Mouse (Mus musculus): ENCODE measurements around the gene Entpd6.

The Entpd6 gene

DNA sequence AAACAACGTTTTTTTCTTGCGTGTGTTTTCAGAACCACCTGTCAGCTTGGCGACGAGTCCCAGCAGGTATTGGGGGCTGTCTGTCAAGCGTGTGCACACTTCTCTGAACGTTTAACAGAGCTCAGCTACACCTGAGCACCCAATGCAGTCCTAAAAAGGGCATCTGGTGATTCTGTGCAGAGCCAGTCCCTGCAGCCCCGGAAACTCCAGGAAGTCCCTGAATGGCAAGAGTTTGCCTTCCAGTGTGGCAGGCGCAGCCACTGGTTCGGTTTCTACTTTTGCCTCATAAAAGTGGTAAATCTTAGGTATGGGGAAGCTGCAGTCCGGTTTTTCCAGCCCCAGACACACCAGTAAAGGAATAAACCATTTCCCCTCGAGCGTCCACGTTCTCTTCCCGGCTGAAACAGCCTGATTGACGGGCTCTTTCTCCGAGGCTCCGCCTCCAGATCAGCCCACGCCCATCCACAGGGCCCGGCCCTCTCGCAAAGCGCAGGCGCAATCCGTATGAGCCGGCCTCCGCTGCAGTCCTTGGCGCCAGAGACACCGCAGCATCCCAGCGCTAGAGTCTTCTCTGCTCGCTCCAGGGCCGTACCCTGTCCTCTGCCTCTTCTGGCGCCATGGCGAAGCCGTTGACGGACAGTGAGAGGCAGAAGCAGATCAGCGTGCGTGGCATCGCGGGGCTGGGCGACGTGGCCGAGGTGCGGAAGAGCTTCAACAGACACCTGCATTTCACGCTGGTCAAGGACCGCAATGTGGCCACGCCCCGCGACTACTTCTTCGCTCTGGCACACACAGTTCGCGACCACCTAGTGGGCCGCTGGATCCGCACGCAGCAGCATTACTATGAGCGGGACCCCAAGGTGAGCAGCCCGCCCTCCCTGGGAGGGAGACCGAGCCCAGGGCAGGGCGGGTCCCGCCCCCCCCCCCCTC is 37.7 kb downstream of the Entpd6 start, which contains the start of gene Pygb:
Gene Pygb, plus strand, starts transcription at position 485 of the 930 bp plus-strand sequence.
- in situ Hi-C loops (cut with MboI, MseI), result loop anchor here in 1 of 2 experiments (5.0 to 10.0 kb wide), 2 partner anchors 34 to 652 kb away; partner anchors contain the start of gene Zfp120

DNA sequence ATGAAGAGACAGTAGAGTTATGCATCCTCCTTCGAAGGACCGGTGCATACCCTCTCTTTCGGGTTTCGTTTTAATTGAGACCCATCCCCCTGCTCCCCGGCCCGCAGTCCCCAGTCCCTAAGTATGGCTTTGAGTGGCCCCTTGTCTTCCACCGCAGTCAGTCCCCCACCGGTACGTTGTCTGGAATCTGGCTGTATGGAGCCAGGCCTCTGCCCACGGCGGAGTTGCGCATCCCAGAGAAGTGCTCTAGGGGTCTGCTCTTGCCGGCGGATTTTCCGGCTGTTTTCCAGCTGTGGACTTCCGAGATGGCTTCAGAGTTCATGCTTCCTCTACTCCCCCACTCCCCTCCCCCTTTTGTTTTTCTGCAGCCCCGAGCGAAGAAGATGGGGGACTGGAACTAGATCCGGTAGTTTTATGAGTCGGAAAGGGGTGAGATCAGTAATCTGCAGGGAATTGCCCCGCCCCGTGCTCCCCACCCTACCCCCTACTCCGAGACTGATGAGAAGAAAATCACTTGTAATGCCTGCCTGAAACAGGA is 38.5 kb downstream of the Entpd6 start:
- in situ Hi-C loops (cut with MboI, MseI), result loop anchor here in 1 of 2 experiments (5.0 to 10.0 kb wide), 2 partner anchors 35 to 653 kb away; partner anchors contain the start of gene Zfp120

GRCm38 (mm10) chr2:150788768-150789550 is 40.1 kb downstream of the Entpd6 start:
- in situ Hi-C loops (cut with MboI, MseI), result loop anchor here in 1 of 2 experiments (5.0 to 10.0 kb wide), 2 partner anchors 37 to 654 kb away; partner anchors contain the start of gene Zfp120

DNA sequence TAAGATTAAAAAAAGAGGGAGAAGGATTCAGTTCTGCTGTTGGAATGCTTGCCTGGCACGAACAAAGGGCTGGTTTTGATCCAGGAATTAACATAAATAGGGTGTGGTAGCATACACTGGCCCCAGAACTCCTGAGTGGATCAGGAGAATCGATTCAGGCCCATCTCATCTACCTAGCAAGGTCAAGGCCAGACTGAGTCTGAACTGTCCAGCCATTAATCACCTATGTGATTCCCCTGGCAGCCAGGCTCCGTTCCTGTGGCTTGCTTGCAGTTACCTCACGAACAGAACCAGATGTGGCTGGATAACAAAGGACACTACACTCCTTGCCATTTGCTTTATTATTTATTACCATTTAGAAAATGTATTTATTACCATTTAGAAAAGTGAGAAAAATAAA is 44.5 kb downstream of the Entpd6 start:
- in situ Hi-C loops (cut with MboI, MseI), result no loop called here

DNA sequence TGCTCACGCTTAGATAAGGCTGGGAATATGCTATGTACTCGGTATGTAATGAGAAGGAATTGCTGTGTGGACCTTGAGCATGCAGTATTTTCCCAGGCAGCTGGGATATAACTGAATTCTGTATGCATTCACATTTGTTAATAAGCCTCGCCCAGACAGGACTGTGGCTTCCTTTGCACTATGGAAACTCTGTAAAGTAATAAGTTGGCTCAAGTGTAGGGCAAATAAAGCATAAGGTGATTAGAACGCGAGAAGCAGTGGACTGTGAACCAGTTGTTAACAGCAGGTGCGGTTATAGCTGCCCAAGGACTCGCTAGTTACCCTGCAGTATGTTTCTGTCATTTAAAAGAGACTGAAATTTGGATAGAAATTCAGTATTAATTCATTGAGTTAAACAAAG is 49.2 kb downstream of the Entpd6 start:
- in situ Hi-C loops (cut with MboI, MseI), result no loop called here

- in situ Hi-C loops (cut with MboI, MseI), result no loop called here
Measured at GRCm38 (mm10) chr2:150800616-150801015, 51.8 kb downstream of the Entpd6 start.

DNA sequence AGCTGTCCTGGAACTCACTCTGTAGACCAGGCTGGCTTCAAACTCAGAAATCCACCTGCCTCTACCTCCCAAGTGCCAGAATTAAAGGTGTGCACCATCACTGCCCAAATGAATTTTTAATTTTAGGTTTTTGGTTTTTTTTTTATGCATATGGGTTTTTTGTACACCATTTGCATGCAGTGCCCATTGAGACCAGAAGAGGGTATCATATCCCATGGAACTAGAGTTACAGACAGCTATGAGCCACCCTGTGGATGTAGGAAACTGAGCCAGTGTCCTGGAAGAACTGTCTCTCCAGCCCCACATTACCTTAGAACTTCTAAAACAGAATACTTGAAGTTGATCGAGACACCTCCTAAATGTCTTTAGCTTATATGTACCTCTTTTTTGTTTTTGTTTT is 54.2 kb downstream of the Entpd6 start:
- in situ Hi-C loops (cut with MboI, MseI), result no loop called here

DNA sequence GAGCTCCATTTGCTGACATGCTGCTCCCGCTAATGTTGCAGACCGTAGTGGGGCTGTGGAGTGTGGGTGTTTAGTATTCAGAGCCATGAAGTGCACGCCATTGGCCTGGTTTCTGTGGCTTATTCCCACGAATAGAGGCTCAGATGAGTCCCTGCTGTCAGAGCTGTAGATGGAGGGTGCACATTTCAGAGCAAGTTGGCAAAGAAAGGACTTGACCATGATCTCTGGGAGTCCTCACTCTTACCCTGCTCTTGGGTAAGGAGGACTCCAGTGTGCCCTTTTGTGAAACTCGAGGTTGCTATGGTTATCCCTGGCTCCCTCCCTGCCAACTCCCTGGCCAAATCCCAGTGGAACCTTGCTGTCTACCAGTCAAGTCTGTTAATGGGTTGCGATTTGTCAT is 59.5 kb downstream of the Entpd6 start:
- in situ Hi-C loops (cut with MboI, MseI), result no loop called here

GRCm38 (mm10) chr2:150808812-150809211 is 60.0 kb downstream of the Entpd6 start:
- in situ Hi-C loops (cut with MboI, MseI), result no loop called here

DNA sequence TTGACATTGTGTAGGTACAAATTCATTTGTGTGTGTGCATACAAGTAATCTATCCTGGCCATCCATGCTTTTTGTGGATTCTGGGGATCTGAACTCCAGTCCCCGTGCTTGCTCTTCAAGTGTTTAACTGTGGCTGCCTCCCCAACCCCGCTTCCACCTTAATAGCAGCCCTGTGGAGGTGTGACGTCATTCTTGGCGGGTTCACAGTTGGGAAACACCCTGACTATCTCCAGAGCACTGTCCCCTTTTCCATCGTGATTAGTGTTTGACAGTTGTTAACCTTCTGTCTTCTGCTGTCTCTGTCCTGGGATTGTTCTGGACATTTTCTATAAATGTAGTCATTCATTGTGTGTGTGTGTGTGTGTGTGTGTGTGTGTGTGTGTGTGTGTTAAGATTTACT is 61.8 kb downstream of the Entpd6 start:
- in situ Hi-C loops (cut with MboI, MseI), result no loop called here

DNA sequence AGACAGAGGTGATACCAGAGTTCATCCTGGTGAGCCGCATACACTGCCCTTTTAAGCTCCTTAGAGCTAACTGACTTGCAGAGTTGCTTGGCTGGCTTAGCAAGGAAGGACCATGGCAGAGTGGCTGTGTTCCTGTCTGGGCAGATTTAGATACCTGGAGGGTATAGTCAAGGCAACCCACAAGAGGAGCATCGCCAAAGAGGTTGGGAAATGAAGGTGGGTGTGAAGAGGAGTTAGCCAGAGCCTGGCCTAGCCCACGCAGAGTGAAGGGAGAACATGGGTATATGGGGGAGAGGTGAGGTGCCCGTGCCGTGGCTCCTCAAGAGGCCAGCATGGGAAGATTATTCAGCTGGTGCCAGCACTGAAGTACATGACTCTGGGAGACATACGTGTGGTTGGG is 64.0 kb downstream of the Entpd6 start:
- in situ Hi-C loops (cut with MboI, MseI), result no loop called here

- in situ Hi-C loops (cut with MboI, MseI), result no loop called here
Measured at GRCm38 (mm10) chr2:150816676-150817402, 68.0 kb downstream of the Entpd6 start.

- in situ Hi-C loops (cut with MboI, MseI), result no loop called here
Measured at GRCm38 (mm10) chr2:150818742-150819141, 69.9 kb downstream of the Entpd6 start.

- in situ Hi-C loops (cut with MboI, MseI), result loop anchor here in 1 of 2 experiments (5.0 kb wide), 1 partner anchor 1182 kb away; no protein-coding TSS in a partner anchor
Measured at GRCm38 (mm10) chr2:150820720-150821119, 71.9 kb downstream of the Entpd6 start.

Measured in T-helper 17 cell (primary cell).